Mouse (Mus musculus): ENCODE measurements around the gene Ank3. TPM values are rescaled to one million over a fixed set of nuclear protein-coding genes. Genes with fewer than 3 reads are reported as not detected.

Gene Ank3
- polyA plus RNA-seq, 1 experiment from 2014 or later: 70.0 TPM

GRCm38 (mm10) chr10:69532169-69532730, 133.7 kb downstream of the Ank3 start:
- peaks cover 2% of the 10 kb centered on the region; the same call in 1 of the 2 replicates for H3K4me1 ChIP-seq (ENCODE audit: control insufficient read depth, insufficient read depth, low read length)
- WGBS: 45% methylated on average over 10 of the region's 10 CpGs

GRCm38 (mm10) chr10:69533505-69534388, 135.2 kb downstream of the Ank3 start:
- Histone ChIP-seq H3K27ac (ENCODE audit: low read depth, low read length) (peak overlapping the region; percentile 31), H3K36me3 (ENCODE audit: control insufficient read depth, insufficient read depth, low read length) (no peaks in the 10 kb centered on the region), H3K9ac (ENCODE audit: low read length) (peak overlapping the region; percentile 75), H3K4me2 (ENCODE audit: low read depth) (peak overlapping the region; percentile 48), H3K9me3 (ENCODE audit: control insufficient read depth, low read length) (no peaks in the 10 kb centered on the region), H3K4me3 (ENCODE audit: low read depth, low read length) (peak overlapping the region; percentile 55), H3K27me3 (ENCODE audit: control insufficient read depth, insufficient read depth, low read length) (no peaks in the 10 kb centered on the region), H3K4me1 (ENCODE audit: control insufficient read depth, insufficient read depth, low read length) (peaks cover 2% of the 10 kb centered on the region; the same call in 1 of the 2 replicates)
- ATAC-seq (ENCODE audit: insufficient read depth, low FRiP score, low TSS enrichment) (peak; percentile 60; the same call in 1 of the 2 replicates), DNase-seq (ENCODE audit: low spot score) (peak; percentile 73)
- 6% methylated on average over 21 of the region's 22 CpGs for WGBS

More at GRCm38 (mm10) chr10:69532169-69532730, 133.7 kb downstream of the Ank3 start:
- no peak overlapping the region; the same call in 1 of the 2 replicates for H3K27ac ChIP-seq (ENCODE audit: low read depth, low read length)
- no peak overlapping the region for H3K4me3 ChIP-seq (ENCODE audit: low read depth, low read length)
- no peak for DNase-seq (ENCODE audit: low spot score)
- no peaks in the 10 kb centered on the region for H3K36me3 ChIP-seq (ENCODE audit: control insufficient read depth, insufficient read depth, low read length)
- no peak overlapping the region for H3K4me2 ChIP-seq (ENCODE audit: low read depth)
- no peaks in the 10 kb centered on the region for H3K27me3 ChIP-seq (ENCODE audit: control insufficient read depth, insufficient read depth, low read length)
- H3K9ac ChIP-seq (ENCODE audit: low read length): no peak overlapping the region
- no peaks in the 10 kb centered on the region for H3K9me3 ChIP-seq (ENCODE audit: control insufficient read depth, low read length)
- ATAC-seq (ENCODE audit: insufficient read depth, low FRiP score, low TSS enrichment): no peak

GRCm38 (mm10) chr10:69534716-69535115, 136.1 kb downstream of the Ank3 start:
- Histone ChIP-seq H3K27me3 (ENCODE audit: control insufficient read depth, insufficient read depth, low read length) (no peaks in the 10 kb centered on the region), H3K4me3 (ENCODE audit: low read depth, low read length) (peak overlapping the region; percentile 55), H3K27ac (ENCODE audit: low read depth, low read length) (peak overlapping the region; percentile 36), H3K9me3 (ENCODE audit: control insufficient read depth, low read length) (no peaks in the 10 kb centered on the region), H3K9ac (ENCODE audit: low read length) (peak overlapping the region; percentile 27; the same call in 1 of the 2 replicates), H3K4me1 (ENCODE audit: control insufficient read depth, insufficient read depth, low read length) (peaks cover 2% of the 10 kb centered on the region; the same call in 1 of the 2 replicates), H3K36me3 (ENCODE audit: control insufficient read depth, insufficient read depth, low read length) (no peaks in the 10 kb centered on the region), H3K4me2 (ENCODE audit: low read depth) (peak overlapping the region; percentile 48)
- 50% methylated on average over 9 of the region's 9 CpGs for WGBS
- DNase-seq (ENCODE audit: low spot score) (no peak), ATAC-seq (ENCODE audit: insufficient read depth, low FRiP score, low TSS enrichment) (no peak)

GRCm38 (mm10) chr10:69535123-69535930, 136.8 kb downstream of the Ank3 start:
- H3K4me1 ChIP-seq (ENCODE audit: control insufficient read depth, insufficient read depth, low read length): peaks cover 2% of the 10 kb centered on the region; the same call in 1 of the 2 replicates
- H3K9ac ChIP-seq (ENCODE audit: low read length): peak overlapping the region; percentile 27; the same call in 1 of the 2 replicates
- H3K27ac ChIP-seq (ENCODE audit: low read depth, low read length): peak overlapping the region; percentile 36
- no peaks in the 10 kb centered on the region for H3K36me3 ChIP-seq (ENCODE audit: control insufficient read depth, insufficient read depth, low read length)
- peak overlapping the region; percentile 55 for H3K4me3 ChIP-seq (ENCODE audit: low read depth, low read length)
- no peaks in the 10 kb centered on the region for H3K9me3 ChIP-seq (ENCODE audit: control insufficient read depth, low read length)
- H3K4me2 ChIP-seq (ENCODE audit: low read depth): peak overlapping the region; percentile 48
- WGBS: 48% methylated on average over 15 of the region's 15 CpGs
- peak; percentile 75 for DNase-seq (ENCODE audit: low spot score)
- ATAC-seq (ENCODE audit: insufficient read depth, low FRiP score, low TSS enrichment): peak; percentile 48
- H3K27me3 ChIP-seq (ENCODE audit: control insufficient read depth, insufficient read depth, low read length): no peaks in the 10 kb centered on the region

- no peak for DNase-seq (ENCODE audit: low spot score)
- Histone ChIP-seq H3K36me3 (ENCODE audit: control insufficient read depth, insufficient read depth, low read length) (no peaks in the 10 kb centered on the region), H3K27ac (ENCODE audit: low read depth, low read length) (peak overlapping the region; percentile 36; the same call in 1 of the 2 replicates), H3K27me3 (ENCODE audit: control insufficient read depth, insufficient read depth, low read length) (no peaks in the 10 kb centered on the region), H3K4me3 (ENCODE audit: low read depth, low read length) (peak overlapping the region; percentile 55), H3K4me1 (ENCODE audit: control insufficient read depth, insufficient read depth, low read length) (peaks cover 2% of the 10 kb centered on the region; the same call in 1 of the 2 replicates), H3K4me2 (ENCODE audit: low read depth) (peak overlapping the region; percentile 48), H3K9ac (ENCODE audit: low read length) (no peak overlapping the region; the same call in 1 of the 2 replicates), H3K9me3 (ENCODE audit: control insufficient read depth, low read length) (no peaks in the 10 kb centered on the region)
- peak; percentile 17; the same call in 1 of the 2 replicates for ATAC-seq (ENCODE audit: insufficient read depth, low FRiP score, low TSS enrichment)
- WGBS: 63% methylated on average over 4 of the region's 4 CpGs
Measured at GRCm38 (mm10) chr10:69535931-69536200, 137.3 kb downstream of the Ank3 start.

- DNase-seq (ENCODE audit: low spot score): no peak
- Histone ChIP-seq H3K4me3 (ENCODE audit: low read depth, low read length) (peak overlapping the region; percentile 55), H3K27ac (ENCODE audit: low read depth, low read length) (peak overlapping the region; percentile 36; the same call in 1 of the 2 replicates), H3K27me3 (ENCODE audit: control insufficient read depth, insufficient read depth, low read length) (no peaks in the 10 kb centered on the region), H3K9me3 (ENCODE audit: control insufficient read depth, low read length) (no peaks in the 10 kb centered on the region), H3K4me2 (ENCODE audit: low read depth) (peak overlapping the region; percentile 48), H3K4me1 (ENCODE audit: control insufficient read depth, insufficient read depth, low read length) (peaks cover 2% of the 10 kb centered on the region; the same call in 1 of the 2 replicates), H3K36me3 (ENCODE audit: control insufficient read depth, insufficient read depth, low read length) (no peaks in the 10 kb centered on the region), H3K9ac (ENCODE audit: low read length) (no peak overlapping the region)
- ATAC-seq (ENCODE audit: insufficient read depth, low FRiP score, low TSS enrichment): no peak
- WGBS: 71% methylated on average over 9 of the region's 9 CpGs
Measured at GRCm38 (mm10) chr10:69536372-69537075, 138.0 kb downstream of the Ank3 start.

- ATAC-seq (ENCODE audit: insufficient read depth, low FRiP score, low TSS enrichment): no peak
- no peak overlapping the region for H3K4me3 ChIP-seq (ENCODE audit: low read depth, low read length)
- no peaks in the 10 kb centered on the region for H3K9me3 ChIP-seq (ENCODE audit: control insufficient read depth, low read length)
- H3K36me3 ChIP-seq (ENCODE audit: control insufficient read depth, insufficient read depth, low read length): no peaks in the 10 kb centered on the region
- H3K4me2 ChIP-seq (ENCODE audit: low read depth): no peak overlapping the region
- peaks cover 2% of the 10 kb centered on the region; the same call in 1 of the 2 replicates for H3K4me1 ChIP-seq (ENCODE audit: control insufficient read depth, insufficient read depth, low read length)
- no peak overlapping the region for H3K9ac ChIP-seq (ENCODE audit: low read length)
- H3K27ac ChIP-seq (ENCODE audit: low read depth, low read length): no peak overlapping the region
- WGBS: 92% methylated on average over 2 of the region's 2 CpGs
- no peaks in the 10 kb centered on the region for H3K27me3 ChIP-seq (ENCODE audit: control insufficient read depth, insufficient read depth, low read length)
- DNase-seq (ENCODE audit: low spot score): no peak
Measured at GRCm38 (mm10) chr10:69538236-69538635, 139.7 kb downstream of the Ank3 start.

GRCm38 (mm10) chr10:69542439-69542838, 143.9 kb downstream of the Ank3 start:
- Histone ChIP-seq H3K4me3 (ENCODE audit: low read depth, low read length) (no peak overlapping the region), H3K36me3 (ENCODE audit: control insufficient read depth, insufficient read depth, low read length) (no peaks in the 10 kb centered on the region), H3K27me3 (ENCODE audit: control insufficient read depth, insufficient read depth, low read length) (no peaks in the 10 kb centered on the region), H3K4me2 (ENCODE audit: low read depth) (no peak overlapping the region), H3K9me3 (ENCODE audit: control insufficient read depth, low read length) (no peaks in the 10 kb centered on the region), H3K27ac (ENCODE audit: low read depth, low read length) (no peak overlapping the region), H3K9ac (ENCODE audit: low read length) (no peak overlapping the region), H3K4me1 (ENCODE audit: control insufficient read depth, insufficient read depth, low read length) (no peaks in the 10 kb centered on the region)
- no peak for ATAC-seq (ENCODE audit: insufficient read depth, low FRiP score, low TSS enrichment)
- DNase-seq (ENCODE audit: low spot score): no peak
- WGBS: 86% methylated on average over 3 of the region's 3 CpGs

Measured in neural tube, embryonic 11.5 days (tissue).